Mouse (Mus musculus): ENCODE data around the gene Atf3. TPM values are rescaled to one million over a fixed set of nuclear protein-coding genes. Genes with fewer than 3 reads are reported as not detected.
"Not testable (repeated sequence)": the region's sequence is repeated elsewhere in the genome, so short reads cannot be mapped to it uniquely, and the experiment has no call there.

Atf3 gene
- total RNA-seq, 2 experiments from 2014 or later: 9.7 to 13.9 TPM

- peak in 1 of 2 experiments; percentile 7 for DNase-seq (ENCODE audit: low spot score in 2 of 2)
These were observed 53.1 kb downstream of the Atf3 start, which contains the start of gene Fam71a for GRCm38 (mm10) chr1:191164717-191165116. TSS of gene Fam71a (minus strand) at chr1:191164817.

GRCm38 (mm10) chr1:191154314-191154713, 63.5 kb downstream of the Atf3 start:
- DNase-seq (ENCODE audit: low spot score in 2 of 2): no peak

GRCm38 (mm10) chr1:191153052-191153451, 64.8 kb downstream of the Atf3 start:
- peak in 1 of 2 experiments; percentile 31 for DNase-seq (ENCODE audit: low spot score in 2 of 2)

GRCm38 (mm10) chr1:191150924-191151605, 66.8 kb downstream of the Atf3 start:
- no peak for DNase-seq (ENCODE audit: low spot score in 2 of 2)

- not testable (repeated sequence) for DNase-seq (ENCODE audit: low spot score in 2 of 2)
These were observed 68.3 kb downstream of the Atf3 start for GRCm38 (mm10) chr1:191149489-191149888.

GRCm38 (mm10) chr1:191140983-191141382, 76.9 kb downstream of the Atf3 start:
- no peak for DNase-seq (ENCODE audit: low spot score in 2 of 2)

GRCm38 (mm10) chr1:191138874-191139495, 78.9 kb downstream of the Atf3 start:
- DNase-seq (ENCODE audit: low spot score in 2 of 2): no peak

GRCm38 (mm10) chr1:191138436-191138835, 79.4 kb downstream of the Atf3 start:
- no peak for DNase-seq (ENCODE audit: low spot score in 2 of 2)

- no peak for DNase-seq (ENCODE audit: low spot score in 2 of 2)
These were observed 82.4 kb downstream of the Atf3 start for GRCm38 (mm10) chr1:191135406-191135805.

- DNase-seq (ENCODE audit: low spot score in 2 of 2): no peak
These were observed 84.9 kb downstream of the Atf3 start for GRCm38 (mm10) chr1:191132934-191133333.

- no peak for DNase-seq (ENCODE audit: low spot score in 2 of 2)
These were observed 85.6 kb downstream of the Atf3 start for GRCm38 (mm10) chr1:191132240-191132639.

- DNase-seq (ENCODE audit: low spot score in 2 of 2): no peak
These were observed 86.1 kb downstream of the Atf3 start for GRCm38 (mm10) chr1:191131692-191132091.

GRCm38 (mm10) chr1:191125811-191126638, 91.8 kb downstream of the Atf3 start:
- peak; percentile 66 for DNase-seq (ENCODE audit: low spot score in 2 of 2)

- no peak for DNase-seq (ENCODE audit: low spot score in 2 of 2)
These were observed 93.6 kb downstream of the Atf3 start for GRCm38 (mm10) chr1:191124288-191124687.

GRCm38 (mm10) chr1:191123696-191124095, 94.1 kb downstream of the Atf3 start:
- no peak for DNase-seq (ENCODE audit: low spot score in 2 of 2)

GRCm38 (mm10) chr1:191122744-191123143, 95.1 kb downstream of the Atf3 start:
- DNase-seq (ENCODE audit: low spot score in 2 of 2): no peak

Other genes starting within 250 kb of the Atf3 start
- gene Vash2, start 238.7 kb downstream of the Atf3 start, total RNA-seq (2021): 10 to 100 TPM; 41.2 to 43.6 TPM
- 10 to 100 TPM in 1 of 2 experiments, 1 to 10 TPM in 1; 9.2 to 11.7 TPM for gene Flvcr1, start 191.9 kb downstream of the Atf3 start, total RNA-seq (2021)
- gene Spata45, start 181.4 kb downstream of the Atf3 start, total RNA-seq (2021): not detected
- 10 to 100 TPM; 21.4 to 23.1 TPM for gene Tatdn3, start 155.1 kb downstream of the Atf3 start, total RNA-seq (2021)
- 1 to 10 TPM; 3.9 to 4.5 TPM for gene Nsl1, start 155.0 kb downstream of the Atf3 start, total RNA-seq (2021)
- 1 to 10 TPM in 1 of 2 experiments, under 1 TPM in 1; 0.47 to 2.7 TPM for gene Batf3, start 120.2 kb downstream of the Atf3 start, total RNA-seq (2021)
- not detected for gene Fam71a, start 53.2 kb downstream of the Atf3 start, total RNA-seq (2021)
- 10 to 100 TPM; 94.5 to 94.7 TPM for gene Nenf, start 100.2 kb upstream of the Atf3 start, total RNA-seq (2021)
- gene Tmem206, start 107.9 kb upstream of the Atf3 start, total RNA-seq (2021): 1 to 10 TPM; 4.6 to 6.3 TPM
- 10 to 100 TPM; 57.9 to 66.5 TPM for gene Ppp2r5a, start 185.2 kb upstream of the Atf3 start, total RNA-seq (2021)